Mouse (Mus musculus): ENCODE data around the gene Ccr9. TPM values are rescaled to one million over a fixed set of nuclear protein-coding genes. Genes with fewer than 3 reads are reported as not detected.
A peak's percentile ranks its signal among the peaks of the same experiment; 100 is the strongest.
"Not testable (repeated sequence)": the region's sequence is repeated elsewhere in the genome, so short reads cannot be mapped to it uniquely, and the experiment has no call there.

Gene Ccr9
- polyA plus RNA-seq, 1 experiment from 2014 or later = 0.17 TPM

GRCm38 (mm10) chr9:123758645-123759044 lies 80.4 kb downstream of the Ccr9 start:
- 76% methylated on average over 4 of the region's 4 CpGs for WGBS

GRCm38 (mm10) chr9:123760806-123761205 lies 82.6 kb downstream of the Ccr9 start:
- H3K9ac ChIP-seq = no peak overlapping the region
- ATAC-seq (ENCODE audit: insufficient number of reproducible peaks, low FRiP score, low TSS enrichment, low read depth) = no peak

More at GRCm38 (mm10) chr9:123758645-123759044, 80.4 kb downstream of the Ccr9 start:
- no peak overlapping the region for H3K4me2 ChIP-seq (replicated peaks)
- no peak for ATAC-seq (ENCODE audit: insufficient number of reproducible peaks, low FRiP score, low TSS enrichment, low read depth)
- H3K9me3 ChIP-seq (replicated peaks) = no peaks in the 10 kb centered on the region
- H3K27me3 ChIP-seq = no peaks in the 10 kb centered on the region
- no peak overlapping the region for H3K9ac ChIP-seq
- no peaks in the 10 kb centered on the region for H3K36me3 ChIP-seq
- 0 out of 2 replicates have a peak, but pooled peaks cover 4% of the 10 kb centered on the region for H3K4me1 ChIP-seq
- H3K27ac ChIP-seq (replicated peaks) = no peak overlapping the region
- no peak overlapping the region for H3K4me3 ChIP-seq (replicated peaks)

GRCm38 (mm10) chr9:123762886-123763285 lies 84.6 kb downstream of the Ccr9 start:
- no peak overlapping the region for H3K27ac ChIP-seq (replicated peaks)
- no peak overlapping the region for H3K4me2 ChIP-seq (replicated peaks)
- H3K9ac ChIP-seq = no peak overlapping the region
- 64% methylated on average over 4 of the region's 4 CpGs for WGBS
- 0 out of 2 replicates have a peak, but pooled peaks cover 4% of the 10 kb centered on the region for H3K4me1 ChIP-seq
- no peaks in the 10 kb centered on the region for H3K27me3 ChIP-seq
- no peak overlapping the region for H3K4me3 ChIP-seq (replicated peaks)
- no peaks in the 10 kb centered on the region for H3K36me3 ChIP-seq
- ATAC-seq (ENCODE audit: insufficient number of reproducible peaks, low FRiP score, low TSS enrichment, low read depth) = no peak
- no peaks in the 10 kb centered on the region for H3K9me3 ChIP-seq (replicated peaks)

More at GRCm38 (mm10) chr9:123760806-123761205, 82.6 kb downstream of the Ccr9 start:
- H3K27ac ChIP-seq (replicated peaks) = no peak overlapping the region
- no peak overlapping the region for H3K4me3 ChIP-seq (replicated peaks)
- no peaks in the 10 kb centered on the region for H3K27me3 ChIP-seq
- H3K9me3 ChIP-seq (replicated peaks) = no peaks in the 10 kb centered on the region
- H3K4me1 ChIP-seq = 0 out of 2 replicates have a peak, but pooled peaks cover 4% of the 10 kb centered on the region
- H3K36me3 ChIP-seq = no peaks in the 10 kb centered on the region
- 64% methylated on average over 3 of the region's 3 CpGs for WGBS
- no peak overlapping the region for H3K4me2 ChIP-seq (replicated peaks)

DNA sequence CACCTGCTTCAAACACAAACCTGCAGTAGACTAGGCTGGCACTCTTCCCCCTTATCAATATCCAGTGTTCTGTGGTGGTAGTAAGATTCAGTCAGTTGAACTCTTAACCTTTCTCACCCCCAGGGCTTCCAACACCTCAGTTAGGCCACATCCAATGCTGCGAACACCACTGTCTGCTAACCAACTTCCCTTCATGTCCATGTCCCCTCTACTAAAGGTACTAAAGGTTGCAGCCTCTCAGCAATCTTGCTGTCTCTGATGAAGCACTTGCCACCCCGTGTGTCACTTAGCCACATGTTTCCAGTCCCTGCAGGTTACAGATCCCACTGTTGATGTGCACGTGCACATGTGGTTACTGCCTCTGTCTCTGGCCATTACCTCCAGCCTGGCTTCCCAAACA lies 85.5 kb downstream of the Ccr9 start:
- no peak overlapping the region for H3K4me3 ChIP-seq (replicated peaks)
- no peaks in the 10 kb centered on the region for H3K27me3 ChIP-seq
- H3K4me1 ChIP-seq = 0 out of 2 replicates have a peak, but pooled peaks cover 4% of the 10 kb centered on the region
- ATAC-seq (ENCODE audit: insufficient number of reproducible peaks, low FRiP score, low TSS enrichment, low read depth) = no peak
- H3K9me3 ChIP-seq (replicated peaks) = no peaks in the 10 kb centered on the region
- H3K9ac ChIP-seq = no peak overlapping the region
- H3K36me3 ChIP-seq = no peaks in the 10 kb centered on the region
- H3K4me2 ChIP-seq (replicated peaks) = no peak overlapping the region
- 75% methylated on average over 3 of the region's 3 CpGs for WGBS
- H3K27ac ChIP-seq (replicated peaks) = no peak overlapping the region

- Histone ChIP-seq H3K27me3 (no peaks in the 10 kb centered on the region), H3K36me3 (no peaks in the 10 kb centered on the region), H3K4me3 (replicated peaks) (no peak overlapping the region), H3K4me1 (0 out of 2 replicates have a peak, but pooled peaks cover 9% of the 10 kb centered on the region), H3K9me3 (replicated peaks) (no peaks in the 10 kb centered on the region), H3K4me2 (replicated peaks) (no peak overlapping the region), H3K9ac (no peak overlapping the region), H3K27ac (replicated peaks) (no peak overlapping the region)
- 81% methylated on average over 3 of the region's 3 CpGs for WGBS
- ATAC-seq (ENCODE audit: insufficient number of reproducible peaks, low FRiP score, low TSS enrichment, low read depth) = no peak
These were observed 88.8 kb downstream of the Ccr9 start for GRCm38 (mm10) chr9:123766996-123767395.

DNA sequence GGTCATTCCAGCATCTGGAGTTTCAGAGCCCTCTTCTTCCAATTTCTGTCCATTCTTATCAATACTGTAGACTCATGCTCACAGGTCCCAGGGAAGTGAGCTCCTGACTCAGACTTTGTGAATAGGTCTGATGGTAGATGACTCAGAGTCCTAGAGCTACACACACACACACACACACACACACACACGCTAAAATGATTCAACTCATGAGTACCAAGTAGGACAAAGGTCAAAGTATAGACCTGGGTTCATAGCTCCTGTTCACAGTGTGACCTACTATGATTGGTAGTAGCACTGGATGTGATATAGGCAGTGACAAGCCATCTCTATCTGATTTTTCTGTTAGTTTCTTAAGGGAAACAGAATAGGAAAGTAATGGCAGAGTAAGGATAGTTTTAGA lies 90.2 kb downstream of the Ccr9 start:
- H3K36me3 ChIP-seq = no peaks in the 10 kb centered on the region
- H3K9ac ChIP-seq = no peak overlapping the region
- no peaks in the 10 kb centered on the region for H3K9me3 ChIP-seq (replicated peaks)
- H3K4me1 ChIP-seq = 0 out of 2 replicates have a peak, but pooled peaks cover 6% of the 10 kb centered on the region
- WGBS = 76% methylated on average over 1 of the region's 1 CpGs
- H3K27ac ChIP-seq (replicated peaks) = no peak overlapping the region
- no peak overlapping the region for H3K4me2 ChIP-seq (replicated peaks)
- no peaks in the 10 kb centered on the region for H3K27me3 ChIP-seq
- ATAC-seq (ENCODE audit: insufficient number of reproducible peaks, low FRiP score, low TSS enrichment, low read depth) = no peak
- no peak overlapping the region for H3K4me3 ChIP-seq (replicated peaks)

GRCm38 (mm10) chr9:123769532-123769931 lies 91.3 kb downstream of the Ccr9 start:
- 0 out of 2 replicates have a peak, but pooled peaks cover 6% of the 10 kb centered on the region for H3K4me1 ChIP-seq
- H3K4me2 ChIP-seq (replicated peaks) = no peak overlapping the region
- H3K9me3 ChIP-seq (replicated peaks) = no peaks in the 10 kb centered on the region
- peak overlapping the region; percentile 69 for H3K27ac ChIP-seq (replicated peaks)
- H3K9ac ChIP-seq = no peak overlapping the region
- no peak overlapping the region for H3K4me3 ChIP-seq (replicated peaks)
- H3K27me3 ChIP-seq = no peaks in the 10 kb centered on the region
- H3K36me3 ChIP-seq = no peaks in the 10 kb centered on the region
- 52% methylated on average over 6 of the region's 6 CpGs for WGBS
- no peak for ATAC-seq (ENCODE audit: insufficient number of reproducible peaks, low FRiP score, low TSS enrichment, low read depth)

GRCm38 (mm10) chr9:123773299-123773698 lies 95.1 kb downstream of the Ccr9 start:
- not testable (repeated sequence) for H3K27ac ChIP-seq (replicated peaks); H3K4me3 ChIP-seq (replicated peaks); H3K27me3 ChIP-seq; H3K4me2 ChIP-seq (replicated peaks); H3K9me3 ChIP-seq (replicated peaks); H3K9ac ChIP-seq; H3K36me3 ChIP-seq; H3K4me1 ChIP-seq; ATAC-seq (ENCODE audit: insufficient number of reproducible peaks, low FRiP score, low TSS enrichment, low read depth)
- 32% methylated on average over 2 of the region's 2 CpGs for WGBS

DNA sequence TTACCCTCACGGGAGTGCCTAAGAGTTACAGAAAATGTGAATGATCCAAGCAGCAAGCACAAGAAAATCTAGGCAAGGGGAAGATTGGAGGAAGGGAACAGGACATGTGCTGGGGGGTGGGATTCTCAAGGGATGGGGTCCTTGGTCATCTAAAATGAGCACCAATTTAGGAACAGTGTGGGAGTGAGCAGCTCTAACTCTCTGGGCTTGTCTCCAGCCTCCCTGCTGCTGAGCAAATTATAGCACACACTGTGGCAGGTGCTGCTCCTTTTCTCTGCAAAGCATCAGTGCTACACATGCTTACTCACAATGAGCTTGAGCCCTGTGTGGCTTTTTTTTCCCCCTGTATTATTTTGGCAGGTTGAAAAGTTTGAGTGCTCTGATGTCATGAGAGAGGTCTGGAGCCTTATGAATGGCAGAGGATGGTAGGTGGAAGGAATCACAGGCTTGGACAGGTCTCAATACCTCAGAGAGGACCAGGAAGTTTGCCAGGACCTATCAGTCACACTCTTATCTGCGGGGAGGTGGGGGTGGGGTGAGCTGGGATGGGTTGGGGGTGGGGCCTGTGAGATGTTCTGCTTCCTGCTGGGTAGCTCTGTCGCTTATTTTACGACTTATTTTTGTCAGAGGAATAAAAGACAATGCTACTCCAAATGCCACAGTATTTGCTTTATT lies 110.8 kb downstream of the Ccr9 start:
- 78% methylated on average over 4 of the region's 4 CpGs for WGBS
- no peak for ATAC-seq (ENCODE audit: insufficient number of reproducible peaks, low FRiP score, low TSS enrichment, low read depth)
- no peaks in the 10 kb centered on the region for H3K27me3 ChIP-seq
- no peaks in the 10 kb centered on the region for H3K9me3 ChIP-seq (replicated peaks)
- H3K4me2 ChIP-seq (replicated peaks) = no peak overlapping the region
- H3K4me1 ChIP-seq = no peaks in the 10 kb centered on the region
- H3K9ac ChIP-seq = no peak overlapping the region
- H3K27ac ChIP-seq (replicated peaks) = no peak overlapping the region
- no peak overlapping the region for H3K4me3 ChIP-seq (replicated peaks)
- peaks cover 40% of the 10 kb centered on the region for H3K36me3 ChIP-seq

GRCm38 (mm10) chr9:123796174-123796573 lies 117.9 kb downstream of the Ccr9 start:
- no peaks in the 10 kb centered on the region for H3K9me3 ChIP-seq (replicated peaks)
- H3K4me1 ChIP-seq = no peaks in the 10 kb centered on the region
- WGBS = 73% methylated on average over 3 of the region's 3 CpGs
- no peak overlapping the region for H3K27ac ChIP-seq (replicated peaks)
- peaks cover 56% of the 10 kb centered on the region for H3K36me3 ChIP-seq
- H3K4me3 ChIP-seq (replicated peaks) = no peak overlapping the region
- H3K27me3 ChIP-seq = no peaks in the 10 kb centered on the region
- no peak overlapping the region for H3K4me2 ChIP-seq (replicated peaks)
- ATAC-seq (ENCODE audit: insufficient number of reproducible peaks, low FRiP score, low TSS enrichment, low read depth) = no peak
- H3K9ac ChIP-seq = no peak overlapping the region

GRCm38 (mm10) chr9:123801527-123801926 lies 123.3 kb downstream of the Ccr9 start:
- no peak overlapping the region for H3K9ac ChIP-seq
- WGBS = 92% methylated on average over 1 of the region's 1 CpGs
- no peaks in the 10 kb centered on the region for H3K4me1 ChIP-seq
- H3K4me3 ChIP-seq (replicated peaks) = no peak overlapping the region
- no peak overlapping the region for H3K27ac ChIP-seq (replicated peaks)
- no peaks in the 10 kb centered on the region for H3K27me3 ChIP-seq
- ATAC-seq (ENCODE audit: insufficient number of reproducible peaks, low FRiP score, low TSS enrichment, low read depth) = no peak
- no peak overlapping the region for H3K4me2 ChIP-seq (replicated peaks)
- peaks cover 27% of the 10 kb centered on the region for H3K36me3 ChIP-seq
- H3K9me3 ChIP-seq (replicated peaks) = no peaks in the 10 kb centered on the region

DNA sequence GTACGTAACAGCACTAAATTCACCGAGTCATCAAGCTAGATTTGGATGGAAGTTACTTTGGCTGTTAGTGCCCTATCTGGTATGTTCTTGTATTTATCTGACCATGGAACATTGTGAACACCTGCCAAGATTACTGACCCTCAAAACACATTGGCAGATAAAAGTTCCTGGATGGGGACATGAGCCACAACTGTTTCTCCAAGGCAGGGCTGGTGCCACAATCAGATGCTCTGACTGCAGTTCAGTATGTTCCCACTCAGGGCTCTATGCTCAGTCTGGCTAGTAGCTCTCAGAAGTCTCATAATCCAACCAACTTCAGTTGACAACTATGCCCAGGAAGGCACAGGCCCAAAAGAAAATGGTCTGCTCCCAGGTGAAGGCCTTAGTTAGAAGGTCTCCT lies 124.2 kb downstream of the Ccr9 start:
- no peak overlapping the region for H3K4me2 ChIP-seq (replicated peaks)
- H3K27ac ChIP-seq (replicated peaks) = no peak overlapping the region
- H3K9me3 ChIP-seq (replicated peaks) = no peaks in the 10 kb centered on the region
- H3K27me3 ChIP-seq = no peaks in the 10 kb centered on the region
- no peak for ATAC-seq (ENCODE audit: insufficient number of reproducible peaks, low FRiP score, low TSS enrichment, low read depth)
- H3K4me3 ChIP-seq (replicated peaks) = no peak overlapping the region
- peaks cover 20% of the 10 kb centered on the region for H3K36me3 ChIP-seq
- 90% methylated on average over 2 of the region's 2 CpGs for whole genome bisulfite sequencing
- H3K4me1 ChIP-seq = no peaks in the 10 kb centered on the region
- H3K9ac ChIP-seq = no peak overlapping the region
